Mouse (Mus musculus) adrenal gland, postnatal 10 days (tissue): ENCODE data around the gene Fam129c. TPM values are rescaled to one million over a fixed set of nuclear protein-coding genes. Genes with fewer than 3 reads are reported as not detected.

Experiments used
- microRNA-seq: library from miRNA; unstranded; fragments of <30 nt; microRNA quantifications from one replicate; pipeline ENCODE4 v1.2.0, GENCODE M21; 2021
- total RNA-seq, 2 experiments: library from RNA; stranded (reverse); gene quantifications; 2 replicates each; pipeline ENCODE4 v1.2.3; 2021

Gene Fam129c
- total RNA-seq, 2 experiments from 2014 or later: 3.9 to 4.2 TPM

Small RNA genes lying within 50 kb of the gene (microRNA-seq; reads per million reads assigned to microRNA genes)
- 1.8 reads per million for gene Mir6769b

Other genes with a start within 250 kb of the Fam129c start
- 100 to 1,000 TPM; 170 to 185 TPM for gene Use1, start 230.8 kb upstream of the Fam129c start, total RNA-seq
- 10 to 100 TPM; 15.7 to 19.9 TPM for gene Ocel1, start 226.3 kb upstream of the Fam129c start, total RNA-seq
- gene Nr2f6, start 215.7 kb upstream of the Fam129c start, total RNA-seq: 10 to 100 TPM; 70.5 to 80.8 TPM
- 10 to 100 TPM; 28.6 to 43.1 TPM for gene Ushbp1, start 201.8 kb upstream of the Fam129c start, total RNA-seq
- gene Babam1, start 200.8 kb upstream of the Fam129c start, total RNA-seq: 10 to 100 TPM; 85.4 to 97.4 TPM
- 10 to 100 TPM in 1 of 2 experiments, 1 to 10 TPM in 1; 4.9 to 10.1 TPM for gene Ankle1, start 191.6 kb upstream of the Fam129c start, total RNA-seq
- 10 to 100 TPM; 38.8 to 47.5 TPM for gene Abhd8, start 134.0 kb upstream of the Fam129c start, total RNA-seq
- gene Mrpl34, start 132.7 kb upstream of the Fam129c start, total RNA-seq: 100 to 1,000 TPM; 141 to 156 TPM
- gene Dda1, start 128.4 kb upstream of the Fam129c start, total RNA-seq: 10 to 100 TPM; 46.1 to 48.5 TPM
- 10 to 100 TPM; 14.1 to 21.4 TPM for gene Ano8, start 111.7 kb upstream of the Fam129c start, total RNA-seq
- 10 to 100 TPM; 18.5 to 29.5 TPM for gene Gtpbp3, start 109.5 kb upstream of the Fam129c start, total RNA-seq
- gene Plvap, start 85.9 kb upstream of the Fam129c start, total RNA-seq: 100 to 1,000 TPM in 1 of 2 experiments, 10 to 100 TPM in 1; 95.1 to 101 TPM
- under 1 TPM; 0.15 to 0.42 TPM for gene Ccdc194, start 71.9 kb upstream of the Fam129c start, total RNA-seq
- gene Bst2, start 60.2 kb upstream of the Fam129c start, total RNA-seq: 10 to 100 TPM; 34.5 to 37.3 TPM
- gene Mvb12a, start 54.7 kb upstream of the Fam129c start, total RNA-seq: 10 to 100 TPM; 61.9 to 63.5 TPM
- gene Tmem221, start 38.8 kb upstream of the Fam129c start, total RNA-seq: 1 to 10 TPM; 1.7 to 3.5 TPM
- under 1 TPM; 0.82 to 0.84 TPM for gene Nxnl1, start 31.0 kb upstream of the Fam129c start, total RNA-seq
- 100 to 1,000 TPM in 1 of 2 experiments, 10 to 100 TPM in 1; 97.4 to 118 TPM for gene Slc27a1, start 28.8 kb upstream of the Fam129c start, total RNA-seq
- 100 to 1,000 TPM; 233 to 245 TPM for gene Pgls, start 5.5 kb upstream of the Fam129c start, total RNA-seq
- 10 to 100 TPM; 56.3 to 58.9 TPM for gene Colgalt1, start 13.3 kb downstream of the Fam129c start, total RNA-seq
- 1 to 10 TPM; 3.8 to 7.1 TPM for gene Unc13a, start 74.1 kb downstream of the Fam129c start, total RNA-seq
- gene Jak3, start 78.6 kb downstream of the Fam129c start, total RNA-seq: 10 to 100 TPM; 18.5 to 25.9 TPM
- 10 to 100 TPM in 1 of 2 experiments, 1 to 10 TPM in 1; 7.3 to 10.8 TPM for gene Insl3, start 91.6 kb downstream of the Fam129c start, total RNA-seq
- 1 to 10 TPM; 6.4 to 6.7 TPM for gene B3gnt3, start 104.1 kb downstream of the Fam129c start, total RNA-seq
- gene Fcho1, start 128.1 kb downstream of the Fam129c start, total RNA-seq: 1 to 10 TPM; 4.8 to 8.4 TPM